20 mouse cellular contexts compared by ENCODE assay signal in the genomic region with DNA sequence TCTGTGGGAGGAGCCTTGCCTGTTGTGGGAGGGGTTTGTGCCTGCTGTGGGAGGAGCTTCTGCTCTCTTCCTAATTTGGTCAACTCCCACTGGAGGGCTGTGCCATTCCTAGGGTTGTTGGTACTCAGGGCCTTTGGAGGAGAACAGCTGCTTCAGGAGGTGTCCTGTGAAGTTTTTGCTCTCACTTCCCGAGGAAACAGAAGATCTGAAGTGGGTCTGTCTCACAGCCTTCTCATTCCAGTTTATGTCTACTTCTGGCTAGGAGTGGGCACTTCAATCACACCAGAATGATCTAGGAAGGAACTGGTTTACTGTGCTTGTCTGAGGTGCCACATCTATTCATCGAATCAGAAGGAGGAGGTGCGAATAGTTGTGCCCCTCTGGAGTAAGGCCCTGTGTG.
"Had no signal": no experiment of that assay in that cellular context is flagged by ENCODE, and none has a peak within 500 bp of the region (broad histone marks: within the 10 kb centered on the region; RNA-seq: fewer than 3 reads in every experiment).

No protein-coding gene starts in this region.

- H3K36me3 ChIP-seq: neural tube, embryonic 13.5 days; neural tube, embryonic 15.5 days had no signal

- DNase-seq: liver, postnatal 0 days; lung, embryonic 14.5 days; lung, postnatal 14 days; lung, postnatal 36 days; midbrain, embryonic 14.5 days; retina, postnatal 1 day; right cerebral cortex, adult 18-20 months; right cerebral cortex, postnatal 25 days; right cerebral cortex, postnatal 4 days; spleen, adult 18-20 months; thymus, adult 18-20 months; thymus, postnatal 14 days; thymus, postnatal 36 days had no signal

- H3K4me3 ChIP-seq: megakaryocyte, embryonic 14.5 days; myocyte; neural tube, embryonic 13.5 days; neural tube, embryonic 15.5 days had no signal

- H3K27ac ChIP-seq: macrophage; neural tube, embryonic 13.5 days; neural tube, embryonic 15.5 days had no signal

- H3K9ac ChIP-seq: liver, postnatal 0 days; lung, embryonic 14.5 days; neural tube, embryonic 13.5 days; neural tube, embryonic 15.5 days had no signal

- ATAC-seq: liver, postnatal 0 days; midbrain, embryonic 16.5 days had no signal

- H3K27me3 ChIP-seq: neural tube, embryonic 13.5 days had no signal

- H3K4me2 ChIP-seq: lung, embryonic 14.5 days; midbrain, embryonic 11.5 days; neural tube, embryonic 13.5 days; neural tube, embryonic 15.5 days had no signal

- H3K9me3 ChIP-seq: megakaryocyte, embryonic 14.5 days; neural tube, embryonic 13.5 days; neural tube, embryonic 15.5 days had no signal
